Comparison of ENCODE assay signal across 19 mouse cellular contexts in the genomic region with DNA sequence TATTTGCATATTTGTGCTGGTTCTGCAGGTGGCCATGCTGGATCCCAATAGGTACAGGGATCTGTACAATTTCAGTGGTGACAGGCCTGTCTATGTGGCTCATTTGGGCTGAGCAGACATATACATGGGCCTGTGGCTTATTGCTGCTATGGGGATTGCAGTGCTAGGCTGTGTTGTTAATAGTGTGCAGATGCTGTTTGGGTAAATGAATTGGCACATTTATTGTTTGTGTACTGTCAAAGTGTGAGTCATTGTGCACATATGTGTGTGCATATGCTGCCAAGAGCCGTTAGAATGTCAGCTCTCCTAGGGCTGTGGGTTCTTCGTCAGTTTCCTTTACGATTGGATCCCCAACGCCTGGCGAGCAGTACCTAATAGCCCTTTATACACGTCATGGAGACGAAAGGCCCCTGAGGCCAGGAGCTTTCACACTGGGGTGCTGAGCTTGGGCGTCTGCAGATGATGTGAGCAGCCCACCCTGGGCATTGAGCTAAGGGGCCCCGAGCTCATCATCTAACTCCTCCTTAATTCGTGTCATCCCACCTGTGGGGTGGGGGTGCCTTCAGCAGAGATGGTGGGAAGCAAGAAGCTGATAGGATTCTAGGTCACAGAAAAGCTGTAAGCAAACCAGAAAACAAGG. TPM values are rescaled to one million over a fixed set of nuclear protein-coding genes. Genes with fewer than 3 reads are reported as not detected.
DNase-seq lines count a peak whose midpoint lies in the region; ATAC-seq and TF ChIP-seq lines count a peak whose summit lies in the region.
"Had no signal": no experiment of that assay in that cellular context is flagged by ENCODE, and none has a peak within 500 bp of the region (broad histone marks: within the 10 kb centered on the region; RNA-seq: fewer than 3 reads in every experiment).

No protein-coding gene starts in this region.

- H3K36me3 ChIP-seq in liver, adult 2 months (ENCODE audit: control insufficient read depth, insufficient read depth, low read length), result no peaks in the 10 kb centered on the region
- peaks cover 13% of the 10 kb centered on the region for H3K36me3 ChIP-seq in liver, postnatal 0 days (replicated peaks; ENCODE audit: insufficient read depth, low read length)
- H3K36me3 ChIP-seq: hindbrain, embryonic 10.5 days; midbrain, embryonic 15.5 days had no signal

- H3K9me3 ChIP-seq in liver, postnatal 0 days (ENCODE audit: low read length), result no peaks in the 10 kb centered on the region
- H3K9me3 ChIP-seq: hindbrain, embryonic 10.5 days; midbrain, embryonic 15.5 days had no signal

- intact Hi-C loops in gastrocnemius, adult 2 months (cut with DNase I), result no loop called here

- no peak for TF ChIP-seq CTCF in gastrocnemius, adult 2 months (IDR thresholded peaks at IDR 0.05)
- no peak for TF ChIP-seq CTCF in liver, adult 2 months (IDR thresholded peaks at IDR 0.05; ENCODE audit: low read depth, low read length)
- TF ChIP-seq CTCF in bone marrow macrophage, adult 2 months (IDR thresholded peaks at IDR 0.05; ENCODE audit: low read depth, low read length), result no peak
- no peak for TF ChIP-seq CTCF in liver, postnatal 0 days (IDR thresholded peaks at IDR 0.05; ENCODE audit: low read depth)

- 83% methylated on average over 10 of the region's 10 CpGs for WGBS in liver, adult 2 months
- WGBS in liver, postnatal 0 days (ENCODE audit: insufficient replicate concordance), result 81% methylated on average over 10 of the region's 10 CpGs

- peaks cover 17% of the 10 kb centered on the region for H3K4me1 ChIP-seq in liver, adult 2 months (ENCODE audit: control insufficient read depth, insufficient read depth, low read length)
- H3K4me1 ChIP-seq in bone marrow macrophage, adult 2 months (ENCODE audit: control insufficient read depth, insufficient read depth, low read length), result peaks cover 32% of the 10 kb centered on the region
- H3K4me1 ChIP-seq in liver, postnatal 0 days (ENCODE audit: insufficient read depth), result peaks cover 32% of the 10 kb centered on the region

- no peak overlapping the region for H3K4me2 ChIP-seq in liver, postnatal 0 days (ENCODE audit: low read depth, low read length)
- H3K4me2 ChIP-seq: midbrain, embryonic 15.5 days had no signal

- H3K27ac ChIP-seq in gastrocnemius, adult 2 months, result peak overlapping the region; percentile 85; the same call in 1 of the 2 replicates
- peak overlapping the region; percentile 87; the same call in 1 of the 2 replicates for H3K27ac ChIP-seq in liver, adult 2 months (replicated peaks; ENCODE audit: insufficient read depth, low read depth, low read length)
- peak overlapping the region; percentile 85 for H3K27ac ChIP-seq in bone marrow macrophage, adult 2 months (ENCODE audit: insufficient read depth, low read depth, low read length)
- 0 out of 2 replicates have a peak overlapping the region, but pooled peaks have one; percentile 95 for H3K27ac ChIP-seq in liver, postnatal 0 days (ENCODE audit: low read depth)
- H3K27ac ChIP-seq: liver, embryonic 14.5 days; midbrain, embryonic 15.5 days had no signal

- peaks cover 11% of the 10 kb centered on the region for H3K79me2 ChIP-seq in liver, adult 2 months (ENCODE audit: control insufficient read depth, insufficient read depth, low read length)

- H3K27me3 ChIP-seq in liver, adult 2 months (ENCODE audit: control insufficient read depth, insufficient read depth, low read length), result no peaks in the 10 kb centered on the region
- no peaks in the 10 kb centered on the region for H3K27me3 ChIP-seq in liver, postnatal 0 days (ENCODE audit: insufficient read depth, low read length)
- H3K27me3 ChIP-seq: midbrain, embryonic 15.5 days; Patski had no signal

- DNase-seq in gastrocnemius, adult 2 months, result no peak
- DNase-seq in gastrocnemius, postnatal 10 days, result no peak
- DNase-seq in liver, adult 2 months (ENCODE audit: extremely low read depth, low read depth, low spot score), result no peak
- DNase-seq in liver, result no peak
- no peak for DNase-seq in liver, postnatal 0 days
- DNase-seq in adrenal gland, postnatal 25 days, result no peak
- DNase-seq: cerebellum, adult 9-11 months; thymus, postnatal 14 days had no signal

- no peak overlapping the region for H3K4me3 ChIP-seq in gastrocnemius, adult 2 months
- H3K4me3 ChIP-seq in liver, adult 2 months (ENCODE audit: insufficient read depth, low read depth, low read length), result no peak overlapping the region
- no peak overlapping the region for H3K4me3 ChIP-seq in bone marrow macrophage, adult 2 months (ENCODE audit: insufficient read depth, low read length)
- H3K4me3 ChIP-seq in liver, postnatal 0 days (ENCODE audit: low read depth, low read length), result no peak overlapping the region
- H3K4me3 ChIP-seq: erythroblast, embryonic 14.5 days; hindbrain, embryonic 10.5 days; midbrain, embryonic 15.5 days had no signal

- TF ChIP-seq EP300 in liver, postnatal 0 days (IDR thresholded peaks at IDR 0.05; ENCODE audit: low read depth), result no peak

- no peak for TF ChIP-seq POLR2A in liver, adult 2 months (IDR thresholded peaks at IDR 0.05; ENCODE audit: extremely low read depth, insufficient read depth, low read length)
- no peak for TF ChIP-seq POLR2A in bone marrow macrophage, adult 2 months (IDR thresholded peaks at IDR 0.05; ENCODE audit: borderline replicate concordance, low read depth, low read length)

- ATAC-seq in liver, postnatal 0 days, result no peak
- ATAC-seq in megakaryocyte-erythroid progenitor cell, adult 5-6 weeks (replicated peaks; ENCODE audit: low FRiP score, low TSS enrichment, poor library complexity, severe bottlenecking), result no peak
- ATAC-seq: midbrain, embryonic 15.5 days had no signal

- no peak overlapping the region for H3K9ac ChIP-seq in liver, adult 2 months (ENCODE audit: low read depth, low read length)
- no peak overlapping the region for H3K9ac ChIP-seq in liver, postnatal 0 days (replicated peaks)
- H3K9ac ChIP-seq: midbrain, embryonic 15.5 days had no signal

RNA-seq across cellular contexts. Expression of gene Arap1, which starts 29.0 kb away (rescaled TPM):
- 10 to 100 TPM; 19.9 to 30.6 TPM for total RNA-seq in gastrocnemius, adult 2 months (2021)
- 10 to 100 TPM; 23.1 to 32.4 TPM for total RNA-seq in gastrocnemius, postnatal 10 days (2021)
- 43.8 and 51.0 TPM in 2 replicates for total RNA-seq in liver, adult 2 months (2014; rRNA removed)
- 88.2 and 89.2 TPM in 2 replicates for polyA plus RNA-seq in liver, adult 2 months (2012; rRNA removed)
- polyA plus RNA-seq in bone marrow macrophage, adult 2 months (2012; ENCODE audit: insufficient read depth, insufficient read length, missing spikeins), result 326 and 363 TPM in 2 replicates
- polyA plus RNA-seq in liver, postnatal 0 days (2015; fragmentation: Nextera tagmentation; extraction: Ambion mirVana), result 16.0 and 18.1 TPM in 2 replicates
- 68.9 and 88.4 TPM in 2 replicates for total RNA-seq in megakaryocyte-erythroid progenitor cell, adult 5-6 weeks (2014; fragmentation: Nextera tagmentation)
- total RNA-seq in megakaryocyte-erythroid progenitor cell, adult 5-6 weeks (2017), result 20.1 and 31.0 TPM in 2 replicates
- total RNA-seq in adrenal gland, postnatal 25 days (2021), result 26.8 and 40.2 TPM in 2 replicates

RNA-seq across cellular contexts. Expression of gene Gm45837, which starts 33.9 kb away (rescaled TPM):
- total RNA-seq in gastrocnemius, adult 2 months (2021), result not detected
- total RNA-seq in gastrocnemius, postnatal 10 days (2021), result 1 to 10 TPM in 1 of 2 experiments, not detected in 1; 4.7 TPM
- total RNA-seq in liver, adult 2 months (2014; rRNA removed), result not detected in 2 replicates
- not detected in 2 replicates for polyA plus RNA-seq in liver, adult 2 months (2012; rRNA removed)
- polyA plus RNA-seq in bone marrow macrophage, adult 2 months (2012; ENCODE audit: insufficient read depth, insufficient read length, missing spikeins), result 8.7 and 11.2 TPM in 2 replicates
- polyA plus RNA-seq in liver, postnatal 0 days (2015; fragmentation: Nextera tagmentation; extraction: Ambion mirVana), result not detected in 2 replicates
- total RNA-seq in megakaryocyte-erythroid progenitor cell, adult 5-6 weeks (2014; fragmentation: Nextera tagmentation), result not detected in 2 replicates
- not detected in 2 replicates for total RNA-seq in megakaryocyte-erythroid progenitor cell, adult 5-6 weeks (2017)
- total RNA-seq in adrenal gland, postnatal 25 days (2021), result 4.2 TPM in 1 of 2 replicates, not detected in the other
- total RNA-seq: adrenal gland, postnatal 14 days; layer of hippocampus, postnatal 14 days had no signal
- polyA plus RNA-seq: C2C12; erythroblast, embryonic 14.5 days; gonadal fat pad, adult 2 months; liver, embryonic 14.5 days; midbrain, embryonic 15.5 days had no signal

RNA-seq across cellular contexts. Expression of gene Pde2a, which starts 44.7 kb away (rescaled TPM):
- 10 to 100 TPM; 21.2 to 28.5 TPM for total RNA-seq in gastrocnemius, adult 2 months (2021)
- 10 to 100 TPM; 48.2 to 48.4 TPM for total RNA-seq in gastrocnemius, postnatal 10 days (2021)
- total RNA-seq in liver, adult 2 months (2014; rRNA removed), result 11.4 and 13.2 TPM in 2 replicates
- polyA plus RNA-seq in liver, adult 2 months (2012; rRNA removed), result 7.7 and 7.9 TPM in 2 replicates
- 2.6 and 3.5 TPM in 2 replicates for polyA plus RNA-seq in bone marrow macrophage, adult 2 months (2012; ENCODE audit: insufficient read depth, insufficient read length, missing spikeins)
- 14.8 and 15.8 TPM in 2 replicates for polyA plus RNA-seq in liver, postnatal 0 days (2015; fragmentation: Nextera tagmentation; extraction: Ambion mirVana)
- total RNA-seq in megakaryocyte-erythroid progenitor cell, adult 5-6 weeks (2014; fragmentation: Nextera tagmentation), result 4.7 and 19.4 TPM in 2 replicates
- 4.5 and 6.0 TPM in 2 replicates for total RNA-seq in megakaryocyte-erythroid progenitor cell, adult 5-6 weeks (2017)
- total RNA-seq in adrenal gland, postnatal 25 days (2021), result 161 and 169 TPM in 2 replicates

RNA-seq across cellular contexts. Expression of gene Stard10, which starts 59.9 kb away (rescaled TPM):
- total RNA-seq in gastrocnemius, adult 2 months (2021), result 10 to 100 TPM; 32.5 to 49.8 TPM
- 10 to 100 TPM; 16.0 to 16.3 TPM for total RNA-seq in gastrocnemius, postnatal 10 days (2021)
- total RNA-seq in liver, adult 2 months (2014; rRNA removed), result 779 and 846 TPM in 2 replicates
- polyA plus RNA-seq in liver, adult 2 months (2012; rRNA removed), result 1,131 and 1,407 TPM in 2 replicates
- 3.3 and 8.0 TPM in 2 replicates for polyA plus RNA-seq in bone marrow macrophage, adult 2 months (2012; ENCODE audit: insufficient read depth, insufficient read length, missing spikeins)
- 361 and 384 TPM in 2 replicates for polyA plus RNA-seq in liver, postnatal 0 days (2015; fragmentation: Nextera tagmentation; extraction: Ambion mirVana)
- 257 and 310 TPM in 2 replicates for total RNA-seq in megakaryocyte-erythroid progenitor cell, adult 5-6 weeks (2014; fragmentation: Nextera tagmentation)
- total RNA-seq in megakaryocyte-erythroid progenitor cell, adult 5-6 weeks (2017), result 103 and 198 TPM in 2 replicates
- 19.8 and 24.9 TPM in 2 replicates for total RNA-seq in adrenal gland, postnatal 25 days (2021)
